Mouse (Mus musculus): ENCODE measurements around the gene Trhr2. TPM values are rescaled to one million over a fixed set of nuclear protein-coding genes. Genes with fewer than 3 reads are reported as not detected.

The Trhr2 gene
- not detected in 2 replicates for polyA plus RNA-seq (2015; fragmentation: Nextera tagmentation; extraction: Ambion mirVana)

GRCm38 (mm10) chr8:122360696-122361416 is at the start of gene Trhr2:
Gene Trhr2, minus strand, starts transcription at chr8:122360746.
- Histone ChIP-seq H3K27ac (ENCODE audit: low read length) (no peak within 1 kb of the TSS), H3K9me3 (replicated peaks; ENCODE audit: control insufficient read depth, low read length) (no peaks in the 10 kb centered on the region), H3K27me3 (ENCODE audit: control insufficient read depth, insufficient read depth, low read length) (0 out of 2 replicates have a peak, but pooled peaks cover 2% of the 10 kb centered on the region), H3K9ac (ENCODE audit: low read length) (no peak within 1 kb of the TSS), H3K4me1 (ENCODE audit: control insufficient read depth, insufficient read depth, low read length) (no peaks in the 10 kb centered on the region), H3K4me2 (ENCODE audit: low read depth, low read length) (no peak within 1 kb of the TSS), H3K36me3 (ENCODE audit: control insufficient read depth, insufficient read depth) (no peaks in the 10 kb centered on the region), H3K4me3 (ENCODE audit: low read length) (no peak within 1 kb of the TSS)
- ATAC-seq (replicated peaks; ENCODE audit: extremely low read depth, insufficient read depth, low FRiP score) = no peak
- 71% methylated on average over 7 of the region's 7 CpGs for WGBS

- Histone ChIP-seq H3K4me3 (ENCODE audit: low read length) (no peak overlapping the region), H3K9me3 (replicated peaks; ENCODE audit: control insufficient read depth, low read length) (no peaks in the 10 kb centered on the region), H3K36me3 (ENCODE audit: control insufficient read depth, insufficient read depth) (peaks cover 70% of the 10 kb centered on the region), H3K9ac (ENCODE audit: low read length) (no peak overlapping the region), H3K27me3 (ENCODE audit: control insufficient read depth, insufficient read depth, low read length) (no peaks in the 10 kb centered on the region), H3K27ac (ENCODE audit: low read length) (no peak overlapping the region), H3K4me2 (ENCODE audit: low read depth, low read length) (no peak overlapping the region), H3K4me1 (ENCODE audit: control insufficient read depth, insufficient read depth, low read length) (no peaks in the 10 kb centered on the region)
- WGBS = 86% methylated on average over 7 of the region's 7 CpGs
- ATAC-seq (replicated peaks; ENCODE audit: extremely low read depth, insufficient read depth, low FRiP score) = no peak
Observed at GRCm38 (mm10) chr8:122407678-122408077, 47.1 kb upstream of the Trhr2 start.

GRCm38 (mm10) chr8:122405146-122405805 is 44.7 kb upstream of the Trhr2 start:
- Histone ChIP-seq H3K27me3 (ENCODE audit: control insufficient read depth, insufficient read depth, low read length) (no peaks in the 10 kb centered on the region), H3K4me2 (ENCODE audit: low read depth, low read length) (no peak overlapping the region), H3K4me1 (ENCODE audit: control insufficient read depth, insufficient read depth, low read length) (no peaks in the 10 kb centered on the region), H3K9ac (ENCODE audit: low read length) (no peak overlapping the region), H3K27ac (ENCODE audit: low read length) (no peak overlapping the region), H3K36me3 (ENCODE audit: control insufficient read depth, insufficient read depth) (peaks cover 67% of the 10 kb centered on the region), H3K4me3 (ENCODE audit: low read length) (no peak overlapping the region), H3K9me3 (replicated peaks; ENCODE audit: control insufficient read depth, low read length) (no peaks in the 10 kb centered on the region)
- 66% methylated on average over 9 of the region's 9 CpGs for WGBS
- no peak for ATAC-seq (replicated peaks; ENCODE audit: extremely low read depth, insufficient read depth, low FRiP score)

- peaks cover 46% of the 10 kb centered on the region for H3K36me3 ChIP-seq (ENCODE audit: control insufficient read depth, insufficient read depth)
- H3K27ac ChIP-seq (ENCODE audit: low read length) = no peak overlapping the region
- no peak overlapping the region for H3K9ac ChIP-seq (ENCODE audit: low read length)
- H3K4me3 ChIP-seq (ENCODE audit: low read length) = no peak overlapping the region
- H3K4me2 ChIP-seq (ENCODE audit: low read depth, low read length) = no peak overlapping the region
- H3K27me3 ChIP-seq (ENCODE audit: control insufficient read depth, insufficient read depth, low read length) = no peaks in the 10 kb centered on the region
- H3K9me3 ChIP-seq (replicated peaks; ENCODE audit: control insufficient read depth, low read length) = no peaks in the 10 kb centered on the region
- 95% methylated on average over 9 of the region's 9 CpGs for WGBS
- no peaks in the 10 kb centered on the region for H3K4me1 ChIP-seq (ENCODE audit: control insufficient read depth, insufficient read depth, low read length)
- ATAC-seq (replicated peaks; ENCODE audit: extremely low read depth, insufficient read depth, low FRiP score) = no peak
Observed at GRCm38 (mm10) chr8:122398186-122398585, 37.6 kb upstream of the Trhr2 start.

- Histone ChIP-seq H3K4me1 (ENCODE audit: control insufficient read depth, insufficient read depth, low read length) (no peaks in the 10 kb centered on the region), H3K27ac (ENCODE audit: low read length) (no peak overlapping the region), H3K27me3 (ENCODE audit: control insufficient read depth, insufficient read depth, low read length) (no peaks in the 10 kb centered on the region), H3K9me3 (replicated peaks; ENCODE audit: control insufficient read depth, low read length) (no peaks in the 10 kb centered on the region), H3K36me3 (ENCODE audit: control insufficient read depth, insufficient read depth) (peaks cover 30% of the 10 kb centered on the region), H3K9ac (ENCODE audit: low read length) (no peak overlapping the region), H3K4me3 (ENCODE audit: low read length) (no peak overlapping the region), H3K4me2 (ENCODE audit: low read depth, low read length) (no peak overlapping the region)
- 83% methylated on average over 6 of the region's 6 CpGs for WGBS
- no peak for ATAC-seq (replicated peaks; ENCODE audit: extremely low read depth, insufficient read depth, low FRiP score)
Observed at GRCm38 (mm10) chr8:122395291-122395690, 34.7 kb upstream of the Trhr2 start.

GRCm38 (mm10) chr8:122393717-122394116 is 33.2 kb upstream of the Trhr2 start:
- Histone ChIP-seq H3K27ac (ENCODE audit: low read length) (no peak overlapping the region), H3K9ac (ENCODE audit: low read length) (no peak overlapping the region), H3K36me3 (ENCODE audit: control insufficient read depth, insufficient read depth) (peaks cover 26% of the 10 kb centered on the region), H3K27me3 (ENCODE audit: control insufficient read depth, insufficient read depth, low read length) (no peaks in the 10 kb centered on the region), H3K4me2 (ENCODE audit: low read depth, low read length) (no peak overlapping the region), H3K4me1 (ENCODE audit: control insufficient read depth, insufficient read depth, low read length) (no peaks in the 10 kb centered on the region), H3K4me3 (ENCODE audit: low read length) (no peak overlapping the region), H3K9me3 (replicated peaks; ENCODE audit: control insufficient read depth, low read length) (0 out of 2 replicates have a peak, but pooled peaks cover 4% of the 10 kb centered on the region)
- ATAC-seq (replicated peaks; ENCODE audit: extremely low read depth, insufficient read depth, low FRiP score) = no peak

- Histone ChIP-seq H3K9ac (ENCODE audit: low read length) (no peak overlapping the region), H3K4me1 (ENCODE audit: control insufficient read depth, insufficient read depth, low read length) (no peaks in the 10 kb centered on the region), H3K27ac (ENCODE audit: low read length) (no peak overlapping the region), H3K36me3 (ENCODE audit: control insufficient read depth, insufficient read depth) (peaks cover 38% of the 10 kb centered on the region), H3K4me2 (ENCODE audit: low read depth, low read length) (no peak overlapping the region), H3K9me3 (replicated peaks; ENCODE audit: control insufficient read depth, low read length) (0 out of 2 replicates have a peak, but pooled peaks cover 4% of the 10 kb centered on the region), H3K4me3 (ENCODE audit: low read length) (no peak overlapping the region), H3K27me3 (ENCODE audit: control insufficient read depth, insufficient read depth, low read length) (no peaks in the 10 kb centered on the region)
- ATAC-seq (replicated peaks; ENCODE audit: extremely low read depth, insufficient read depth, low FRiP score) = no peak
- WGBS = 80% methylated on average over 3 of the region's 3 CpGs
Observed at GRCm38 (mm10) chr8:122390758-122391157, 30.2 kb upstream of the Trhr2 start.

- H3K4me2 ChIP-seq (ENCODE audit: low read depth, low read length) = no peak overlapping the region
- WGBS = 90% methylated on average over 3 of the region's 3 CpGs
- H3K36me3 ChIP-seq (ENCODE audit: control insufficient read depth, insufficient read depth) = peaks cover 47% of the 10 kb centered on the region
- no peaks in the 10 kb centered on the region for H3K4me1 ChIP-seq (ENCODE audit: control insufficient read depth, insufficient read depth, low read length)
- no peak overlapping the region for H3K4me3 ChIP-seq (ENCODE audit: low read length)
- no peaks in the 10 kb centered on the region for H3K27me3 ChIP-seq (ENCODE audit: control insufficient read depth, insufficient read depth, low read length)
- H3K9me3 ChIP-seq (replicated peaks; ENCODE audit: control insufficient read depth, low read length) = 0 out of 2 replicates have a peak, but pooled peaks cover 4% of the 10 kb centered on the region
- H3K9ac ChIP-seq (ENCODE audit: low read length) = no peak overlapping the region
- no peak for ATAC-seq (replicated peaks; ENCODE audit: extremely low read depth, insufficient read depth, low FRiP score)
- H3K27ac ChIP-seq (ENCODE audit: low read length) = no peak overlapping the region
Observed at GRCm38 (mm10) chr8:122389357-122389756, 28.8 kb upstream of the Trhr2 start.

GRCm38 (mm10) chr8:122383039-122383438 is 22.5 kb upstream of the Trhr2 start:
- H3K9ac ChIP-seq (ENCODE audit: low read length) = no peak overlapping the region
- no peak overlapping the region for H3K4me2 ChIP-seq (ENCODE audit: low read depth, low read length)
- ATAC-seq (replicated peaks; ENCODE audit: extremely low read depth, insufficient read depth, low FRiP score) = no peak
- 81% methylated on average over 4 of the region's 4 CpGs for WGBS
- peaks cover 47% of the 10 kb centered on the region for H3K36me3 ChIP-seq (ENCODE audit: control insufficient read depth, insufficient read depth)
- no peak overlapping the region for H3K4me3 ChIP-seq (ENCODE audit: low read length)
- H3K27ac ChIP-seq (ENCODE audit: low read length) = no peak overlapping the region
- peaks cover 4% of the 10 kb centered on the region for H3K4me1 ChIP-seq (ENCODE audit: control insufficient read depth, insufficient read depth, low read length)
- H3K9me3 ChIP-seq (replicated peaks; ENCODE audit: control insufficient read depth, low read length) = no peaks in the 10 kb centered on the region
- H3K27me3 ChIP-seq (ENCODE audit: control insufficient read depth, insufficient read depth, low read length) = no peaks in the 10 kb centered on the region
